Mouse (Mus musculus) embryonic fibroblast, embryonic 13.5 days (primary cell): ENCODE results near the gene Ptchd1.

Experiments
- CTCF ChIP-seq: IDR thresholded peaks from 2 replicates; pipeline ENCODE4 v1.5.1; 2011; ENCODE audit warnings: mild to moderate bottlenecking, control low read depth, low read length, moderate library complexity, borderline replicate concordance; ENCODE audit not compliant: insufficient read depth
- POLR2A ChIP-seq: IDR thresholded peaks from 2 replicates; pipeline ENCODE4 v1.6.1; 2011; ENCODE audit warnings: low read depth, mild to moderate bottlenecking, control low read depth, low read length, moderate library complexity

DNA sequence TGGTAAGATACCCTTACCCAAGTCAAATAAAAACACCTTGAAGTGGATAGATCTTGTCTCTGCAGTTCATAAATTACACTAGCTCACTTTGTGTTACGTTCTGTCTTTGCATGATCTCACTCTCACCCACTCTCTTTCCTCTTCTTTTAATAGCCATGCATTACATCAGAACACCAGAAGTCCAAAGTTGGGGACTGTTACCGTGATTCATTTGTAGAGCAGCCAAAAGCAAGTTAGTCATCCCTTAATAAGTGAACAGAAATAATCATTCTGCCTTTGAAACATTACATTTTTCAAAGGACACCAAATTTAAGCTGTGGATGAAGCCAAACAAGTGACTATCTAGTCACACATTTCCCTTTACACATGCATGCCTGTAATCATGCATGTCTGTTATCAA is 31.1 kb downstream of the Ptchd1 start:
- TF ChIP-seq CTCF: no peak
- no peak for TF ChIP-seq POLR2A
